Mouse (Mus musculus): ENCODE results near the gene Bhlhe23. TPM values are rescaled to one million over a fixed set of nuclear protein-coding genes. Genes with fewer than 3 reads are reported as not detected.

Bhlhe23 gene
- polyA plus RNA-seq, 1 experiment from 2014 or later, result 0.73 TPM

GRCm38 (mm10) chr2:180795597-180795996, 18.9 kb upstream of the Bhlhe23 start:
- H3K27me3 ChIP-seq, result no peaks in the 10 kb centered on the region
- no peak for ATAC-seq (ENCODE audit: low FRiP score, low read depth)
- H3K9ac ChIP-seq, result no peak overlapping the region
- no peaks in the 10 kb centered on the region for H3K36me3 ChIP-seq
- no peaks in the 10 kb centered on the region for H3K9me3 ChIP-seq
- no peak overlapping the region for H3K4me2 ChIP-seq
- no peak overlapping the region for H3K4me3 ChIP-seq
- no peaks in the 10 kb centered on the region for H3K4me1 ChIP-seq (replicated peaks)
- 32% methylated on average over 3 of the region's 3 CpGs for WGBS
- H3K27ac ChIP-seq (replicated peaks), result no peak overlapping the region

DNA sequence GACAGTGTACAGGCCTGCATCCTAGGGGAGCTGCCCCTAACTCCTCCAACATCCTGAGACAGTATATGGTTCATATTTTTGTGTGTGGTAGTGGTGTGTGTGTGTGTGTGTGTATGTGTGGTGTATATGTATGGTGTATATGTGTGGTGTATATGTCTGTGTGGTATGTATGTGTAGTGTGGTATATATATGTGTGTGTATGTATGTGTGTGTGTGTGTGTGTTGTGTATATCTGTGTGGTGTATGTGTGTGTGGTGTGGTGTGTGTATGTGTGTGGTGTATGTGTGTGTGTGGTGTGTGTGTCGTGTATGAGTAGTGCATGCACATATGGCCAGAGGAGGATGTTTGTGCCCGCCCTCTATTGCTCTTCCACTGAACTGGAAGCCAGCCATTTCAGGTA, 17.7 kb upstream of the Bhlhe23 start:
- Histone ChIP-seq H3K4me1 (replicated peaks) (peaks cover 5% of the 10 kb centered on the region), H3K36me3 (no peaks in the 10 kb centered on the region), H3K27me3 (no peaks in the 10 kb centered on the region), H3K9me3 (no peaks in the 10 kb centered on the region), H3K4me2 (no peak overlapping the region), H3K4me3 (no peak overlapping the region), H3K27ac (replicated peaks) (no peak overlapping the region), H3K9ac (no peak overlapping the region)
- WGBS, result 82% methylated on average over 2 of the region's 2 CpGs
- ATAC-seq (ENCODE audit: low FRiP score, low read depth), result no peak

DNA sequence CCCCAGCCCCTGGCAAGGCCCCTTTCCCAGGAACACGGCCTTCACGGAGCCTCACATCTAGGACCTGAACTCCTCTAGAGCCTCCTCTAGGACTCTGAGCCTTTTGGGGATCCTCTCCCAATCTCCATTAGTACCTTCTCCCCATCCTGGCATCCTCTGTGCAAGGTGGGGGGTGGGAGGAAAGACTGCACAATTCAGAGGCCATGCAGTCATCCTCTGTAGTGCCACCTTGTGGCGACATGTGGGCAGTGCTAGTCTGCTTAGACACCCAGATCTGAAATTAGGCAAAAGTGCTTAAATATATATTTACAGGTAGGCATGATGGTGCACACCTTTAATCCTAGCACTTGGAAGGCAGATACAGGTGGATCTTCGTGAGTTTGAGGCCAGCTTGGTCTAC, 15.0 kb upstream of the Bhlhe23 start:
- Histone ChIP-seq H3K4me2 (no peak overlapping the region), H3K27ac (replicated peaks) (no peak overlapping the region), H3K9me3 (no peaks in the 10 kb centered on the region), H3K36me3 (no peaks in the 10 kb centered on the region), H3K9ac (no peak overlapping the region), H3K4me3 (no peak overlapping the region), H3K4me1 (replicated peaks) (peaks cover 18% of the 10 kb centered on the region), H3K27me3 (no peaks in the 10 kb centered on the region)
- WGBS, result 45% methylated on average over 4 of the region's 4 CpGs
- no peak for ATAC-seq (ENCODE audit: low FRiP score, low read depth)

DNA sequence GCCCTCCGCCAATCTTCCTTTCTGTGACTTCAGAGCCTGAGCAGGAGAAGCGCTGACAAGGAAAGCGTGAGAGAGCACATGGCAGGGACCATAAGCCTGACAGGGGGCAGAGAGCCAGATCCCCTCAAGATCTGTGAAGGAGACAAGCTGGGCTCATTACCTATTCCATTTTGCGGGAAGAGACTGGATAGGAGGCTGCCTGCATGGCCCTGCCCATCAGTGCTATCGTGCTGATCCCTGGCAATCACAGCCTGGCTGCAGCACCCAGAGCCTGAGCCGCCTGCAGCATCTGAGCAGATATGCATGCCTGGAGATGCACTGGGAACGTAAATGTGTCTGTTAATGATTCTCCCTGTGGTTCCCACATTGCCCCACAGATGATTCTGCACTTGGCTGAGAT, 12.1 kb upstream of the Bhlhe23 start:
- no peaks in the 10 kb centered on the region for H3K36me3 ChIP-seq
- ATAC-seq (ENCODE audit: low FRiP score, low read depth), result peak; percentile 70
- H3K27ac ChIP-seq (replicated peaks), result peak overlapping the region; percentile 49; the same call in 1 of the 2 replicates
- H3K9me3 ChIP-seq, result no peaks in the 10 kb centered on the region
- H3K4me1 ChIP-seq (replicated peaks), result peaks cover 18% of the 10 kb centered on the region
- 14% methylated on average over 7 of the region's 7 CpGs for whole genome bisulfite sequencing
- H3K4me2 ChIP-seq, result peak overlapping the region; percentile 27
- no peaks in the 10 kb centered on the region for H3K27me3 ChIP-seq
- 0 out of 2 replicates have a peak overlapping the region, but pooled peaks have one; percentile 14 for H3K9ac ChIP-seq
- H3K4me3 ChIP-seq, result no peak overlapping the region

DNA sequence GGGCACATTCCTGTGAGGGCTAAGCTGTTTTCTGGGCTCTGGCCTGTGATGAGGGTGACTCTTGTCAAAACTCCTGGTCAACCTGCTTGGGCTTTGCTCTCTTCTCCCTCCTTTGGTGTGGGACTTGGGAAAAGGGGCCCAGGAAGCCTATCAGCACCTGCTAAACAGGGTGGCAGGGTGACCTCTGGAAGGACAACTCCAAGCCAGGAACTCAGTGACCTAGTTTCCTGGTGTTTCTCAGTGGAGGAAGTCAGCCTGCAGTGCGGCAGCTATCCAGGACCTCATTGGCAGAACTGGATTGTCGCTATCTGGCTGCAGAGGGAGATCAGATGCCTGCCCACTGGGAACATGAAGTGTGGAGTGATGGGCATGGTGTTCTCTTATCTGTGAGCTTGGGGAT, 11.7 kb upstream of the Bhlhe23 start:
- H3K36me3 ChIP-seq, result no peaks in the 10 kb centered on the region
- H3K9ac ChIP-seq, result no peak overlapping the region
- H3K27ac ChIP-seq (replicated peaks), result no peak overlapping the region
- no peak for ATAC-seq (ENCODE audit: low FRiP score, low read depth)
- H3K4me1 ChIP-seq (replicated peaks), result peaks cover 18% of the 10 kb centered on the region
- no peaks in the 10 kb centered on the region for H3K9me3 ChIP-seq
- H3K4me2 ChIP-seq, result no peak overlapping the region
- WGBS, result 37% methylated on average over 2 of the region's 2 CpGs
- no peak overlapping the region for H3K4me3 ChIP-seq
- H3K27me3 ChIP-seq, result no peaks in the 10 kb centered on the region

DNA sequence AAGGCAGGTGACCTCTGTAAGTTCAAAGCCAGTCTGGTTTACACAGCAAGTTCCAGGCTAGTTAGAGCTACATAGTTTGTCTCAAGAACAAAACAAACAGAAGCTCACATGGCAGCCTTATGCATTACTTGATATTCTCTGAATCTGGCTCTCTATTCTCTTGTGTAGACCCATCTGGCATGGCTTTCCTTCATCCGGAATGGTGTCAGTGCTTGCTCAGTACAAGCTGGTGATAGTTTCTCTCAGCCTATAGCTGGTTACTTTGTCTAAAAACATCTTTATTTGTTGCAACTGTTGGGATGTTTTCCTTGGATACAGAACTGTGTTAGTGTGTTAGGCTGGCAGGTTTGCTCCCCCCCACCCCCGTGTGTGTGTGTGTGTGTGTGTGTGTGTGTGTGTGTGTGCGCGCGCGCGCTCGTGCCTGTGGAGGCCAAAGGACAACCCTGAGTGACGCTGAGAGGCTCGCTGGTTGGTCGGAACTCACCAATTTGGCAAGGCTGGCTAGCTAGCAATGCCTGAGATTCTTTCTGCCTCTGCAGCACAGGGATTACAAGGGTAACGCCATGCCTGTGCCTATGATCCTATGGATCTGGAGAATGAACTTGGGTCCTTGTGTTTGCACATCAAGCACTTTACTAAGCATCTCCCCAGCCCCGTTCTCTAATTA, 11.0 kb upstream of the Bhlhe23 start:
- ATAC-seq (ENCODE audit: low FRiP score, low read depth), result no peak
- Histone ChIP-seq H3K9ac (no peak overlapping the region), H3K27ac (replicated peaks) (no peak overlapping the region), H3K4me2 (no peak overlapping the region), H3K27me3 (no peaks in the 10 kb centered on the region), H3K9me3 (no peaks in the 10 kb centered on the region), H3K4me3 (no peak overlapping the region), H3K4me1 (replicated peaks) (peaks cover 18% of the 10 kb centered on the region), H3K36me3 (no peaks in the 10 kb centered on the region)
- 78% methylated on average over 13 of the region's 13 CpGs for WGBS

- no peak overlapping the region for H3K9ac ChIP-seq
- H3K9me3 ChIP-seq, result no peaks in the 10 kb centered on the region
- H3K27me3 ChIP-seq, result no peaks in the 10 kb centered on the region
- no peak for ATAC-seq (ENCODE audit: low FRiP score, low read depth)
- peaks cover 18% of the 10 kb centered on the region for H3K4me1 ChIP-seq (replicated peaks)
- H3K4me3 ChIP-seq, result no peak overlapping the region
- no peaks in the 10 kb centered on the region for H3K36me3 ChIP-seq
- H3K4me2 ChIP-seq, result no peak overlapping the region
- no peak overlapping the region for H3K27ac ChIP-seq (replicated peaks)
These were observed 10.0 kb upstream of the Bhlhe23 start for GRCm38 (mm10) chr2:180786732-180787131.

- Histone ChIP-seq H3K36me3 (no peaks in the 10 kb centered on the region), H3K9me3 (no peaks in the 10 kb centered on the region), H3K9ac (no peak overlapping the region), H3K4me3 (no peak overlapping the region), H3K27ac (replicated peaks) (no peak overlapping the region), H3K27me3 (peaks cover 52% of the 10 kb centered on the region), H3K4me1 (replicated peaks) (peaks cover 10% of the 10 kb centered on the region), H3K4me2 (no peak overlapping the region)
- ATAC-seq (ENCODE audit: low FRiP score, low read depth), result no peak
- WGBS, result 8% methylated on average over 2 of the region's 2 CpGs
These were observed 3.6 kb upstream of the Bhlhe23 start for GRCm38 (mm10) chr2:180780282-180780681.

- Histone ChIP-seq H3K4me1 (replicated peaks) (peaks cover 10% of the 10 kb centered on the region), H3K4me3 (no peak overlapping the region), H3K9ac (no peak overlapping the region), H3K27me3 (peaks cover 56% of the 10 kb centered on the region), H3K36me3 (no peaks in the 10 kb centered on the region), H3K27ac (replicated peaks) (no peak overlapping the region), H3K9me3 (no peaks in the 10 kb centered on the region), H3K4me2 (no peak overlapping the region)
- ATAC-seq (ENCODE audit: low FRiP score, low read depth), result 0 out of 2 replicates have a peak, but pooled peaks have one; percentile 46
- 24% methylated on average over 12 of the region's 12 CpGs for WGBS
These were observed 2.8 kb upstream of the Bhlhe23 start for GRCm38 (mm10) chr2:180779226-180780104.

GRCm38 (mm10) chr2:180775641-180776040, 1.1 kb downstream of the Bhlhe23 start:
- Histone ChIP-seq H3K9me3 (no peaks in the 10 kb centered on the region), H3K4me2 (peak overlapping the region; percentile 54; the same call in 1 of the 2 replicates), H3K4me3 (peak overlapping the region; percentile 34; the same call in 1 of the 2 replicates), H3K4me1 (replicated peaks) (peaks cover 10% of the 10 kb centered on the region), H3K36me3 (no peaks in the 10 kb centered on the region), H3K27ac (replicated peaks) (no peak overlapping the region), H3K27me3 (peaks cover 81% of the 10 kb centered on the region), H3K9ac (no peak overlapping the region)
- no peak for ATAC-seq (ENCODE audit: low FRiP score, low read depth)
- 3% methylated on average over 15 of the region's 15 CpGs for WGBS

GRCm38 (mm10) chr2:180775223-180775622, 1.5 kb downstream of the Bhlhe23 start:
- Histone ChIP-seq H3K9me3 (no peaks in the 10 kb centered on the region), H3K4me3 (no peak overlapping the region), H3K27ac (replicated peaks) (no peak overlapping the region), H3K27me3 (peaks cover 80% of the 10 kb centered on the region), H3K4me2 (no peak overlapping the region), H3K36me3 (no peaks in the 10 kb centered on the region), H3K4me1 (replicated peaks) (peaks cover 10% of the 10 kb centered on the region), H3K9ac (no peak overlapping the region)
- no peak for ATAC-seq (ENCODE audit: low FRiP score, low read depth)
- WGBS, result 4% methylated on average over 12 of the region's 12 CpGs

- Histone ChIP-seq H3K36me3 (no peaks in the 10 kb centered on the region), H3K9me3 (no peaks in the 10 kb centered on the region), H3K4me1 (replicated peaks) (0 out of 2 replicates have a peak, but pooled peaks cover 8% of the 10 kb centered on the region), H3K4me3 (no peak overlapping the region), H3K9ac (no peak overlapping the region), H3K27me3 (no peaks in the 10 kb centered on the region), H3K27ac (replicated peaks) (no peak overlapping the region), H3K4me2 (no peak overlapping the region)
- 59% methylated on average over 7 of the region's 7 CpGs for WGBS
- ATAC-seq (ENCODE audit: low FRiP score, low read depth), result no peak
These were observed 11.0 kb downstream of the Bhlhe23 start for GRCm38 (mm10) chr2:180765713-180766112.
